Mouse (Mus musculus): ENCODE measurements around the gene Abcc5.

- TF ChIP-seq POLR2A (IDR thresholded peaks at IDR 0.05; ENCODE audit: insufficient read depth, low read length) (no peak), CTCF (IDR thresholded peaks at IDR 0.05; ENCODE audit: low read depth, low read length) (no peak)
These were observed 30.8 kb downstream of the Abcc5 start for GRCm38 (mm10) chr16:20395216-20395907.
